Mouse (Mus musculus) lung, embryonic 14.5 days (tissue): ENCODE measurements at regions not wholly inside any gene's neighbourhood (a gene's known extent, or its start where the extent isn't known, plus 50 kb on each side); places are given as distances from the start of the nearest gene placed in this dataset.

Experiments
- ATAC-seq: fragments of 200-750 bp; cut with Nextera tagmentation; 2 replicates; pipeline ENCODE4 v1.8.0; 2017; ENCODE audit warnings: mild to moderate bottlenecking, moderate TSS enrichment, moderate library complexity; ENCODE audit not compliant: insufficient read depth
- DNase-seq: peaks from one replicate; pipeline ENCODE4 v3.0.0-alpha.2; 2015
- H3K27ac ChIP-seq: fragments of 300-500 bp; sonication (generic); 2 replicates; pipeline ENCODE4 v1.5.1; 2014; ENCODE audit warnings: low read depth, mild to moderate bottlenecking, moderate library complexity
- H3K27me3 ChIP-seq: fragments of 300-500 bp; sonication (generic); 2 replicates; pipeline ENCODE4 v1.6.1; 2014; ENCODE audit warnings: low read length, control low read depth; ENCODE audit not compliant: insufficient read depth
- H3K36me3 ChIP-seq: fragments of 300-500 bp; sonication (generic); 2 replicates; pipeline ENCODE4 v1.6.1; 2014; ENCODE audit warnings: control low read depth; ENCODE audit not compliant: insufficient read depth
- H3K4me1 ChIP-seq: fragments of 300-500 bp; sonication (generic); 2 replicates; pipeline ENCODE4 v1.6.1; 2014; ENCODE audit warnings: antibody characterized with exemption, control low read depth; ENCODE audit not compliant: insufficient read depth
- H3K4me2 ChIP-seq: fragments of 300-500 bp; sonication (generic); 2 replicates; pipeline ENCODE4 v1.6.1; 2014; ENCODE audit warnings: mild to moderate bottlenecking
- H3K4me3 ChIP-seq: fragments of 300-500 bp; sonication (generic); 2 replicates; pipeline ENCODE4 v1.5.1; 2014; ENCODE audit warnings: low read depth, low read length
- H3K9ac ChIP-seq: fragments of 300-500 bp; sonication (generic); 2 replicates; pipeline ENCODE4 v1.6.1; 2014
- H3K9me3 ChIP-seq: fragments of 300-500 bp; sonication (generic); 2 replicates; pipeline ENCODE4 v1.6.1; 2016; ENCODE audit warnings: low read depth, low read length, control low read depth
- CTCF ChIP-seq: IDR thresholded peaks from 2 replicates; pipeline ENCODE4 v1.5.1; 2016; ENCODE audit warnings: antibody characterized with exemption, low read depth
- WGBS: fragments of 180-500 bp; shearing (Covaris S2); extraction: QIAGEN DNeasy Blood & Tissue Kit; methylation state at CpG from one replicate; pipeline ENCODE4 v1.1.7; 2014; 5-methylcytosine and 5-hydroxymethylcytosine counted together

- Histone ChIP-seq H3K4me1 (no peaks in the 10 kb centered on the region), H3K36me3 (no peaks in the 10 kb centered on the region), H3K9ac (no peak overlapping the region), H3K27me3 (no peaks in the 10 kb centered on the region), H3K4me2 (no peak overlapping the region), H3K4me3 (no peak overlapping the region), H3K9me3 (no peaks in the 10 kb centered on the region), H3K27ac (no peak overlapping the region)
- TF ChIP-seq CTCF = no peak
- ATAC-seq (no peak), DNase-seq (no peak)
- 50% methylated on average over 8 of the region's 8 CpGs for WGBS
Observed at GRCm38 (mm10) chr2:75118348-75118926, 292.8 kb downstream of the Mtx2 start.

GRCm38 (mm10) chr2:75119599-75119998 is 294.0 kb downstream of the Mtx2 start:
- H3K4me3 ChIP-seq = no peak overlapping the region
- no peak overlapping the region for H3K27ac ChIP-seq
- no peaks in the 10 kb centered on the region for H3K27me3 ChIP-seq
- no peaks in the 10 kb centered on the region for H3K36me3 ChIP-seq
- no peak for DNase-seq
- H3K4me2 ChIP-seq = no peak overlapping the region
- no peak for TF ChIP-seq CTCF
- ATAC-seq = no peak
- WGBS = 90% methylated on average over 9 of the region's 9 CpGs
- H3K9me3 ChIP-seq = no peaks in the 10 kb centered on the region
- H3K9ac ChIP-seq = no peak overlapping the region
- H3K4me1 ChIP-seq = no peaks in the 10 kb centered on the region

GRCm38 (mm10) chr2:75133298-75134080 is 307.9 kb downstream of the Mtx2 start:
- no peak overlapping the region for H3K4me2 ChIP-seq

GRCm38 (mm10) chr2:75136618-75137017 is 311.0 kb downstream of the Mtx2 start:
- Histone ChIP-seq H3K9me3 (no peaks in the 10 kb centered on the region), H3K27ac (no peak overlapping the region), H3K27me3 (peaks cover 80% of the 10 kb centered on the region), H3K4me1 (no peaks in the 10 kb centered on the region), H3K4me2 (no peak overlapping the region), H3K4me3 (no peak overlapping the region), H3K9ac (no peak overlapping the region), H3K36me3 (no peaks in the 10 kb centered on the region)
- ATAC-seq (no peak), DNase-seq (no peak)
- 19% methylated on average over 8 of the region's 8 CpGs for WGBS
- no peak for TF ChIP-seq CTCF

More at GRCm38 (mm10) chr2:75133298-75134080, 307.9 kb downstream of the Mtx2 start:
- DNase-seq (no peak), ATAC-seq (no peak)
- no peak for TF ChIP-seq CTCF
- no peak overlapping the region for H3K4me3 ChIP-seq
- H3K36me3 ChIP-seq = no peaks in the 10 kb centered on the region
- no peaks in the 10 kb centered on the region for H3K9me3 ChIP-seq
- no peak overlapping the region for H3K27ac ChIP-seq
- H3K9ac ChIP-seq = no peak overlapping the region
- H3K27me3 ChIP-seq = peaks cover 53% of the 10 kb centered on the region
- H3K4me1 ChIP-seq = no peaks in the 10 kb centered on the region
- 79% methylated on average over 10 of the region's 10 CpGs for WGBS

GRCm38 (mm10) chr2:75137133-75137982 is 311.8 kb downstream of the Mtx2 start:
- no peak overlapping the region for H3K27ac ChIP-seq
- peak overlapping the region; percentile 67 for H3K4me2 ChIP-seq
- peaks cover 76% of the 10 kb centered on the region for H3K27me3 ChIP-seq
- ATAC-seq = peak; percentile 54
- no peaks in the 10 kb centered on the region for H3K36me3 ChIP-seq
- no peaks in the 10 kb centered on the region for H3K4me1 ChIP-seq
- H3K9me3 ChIP-seq = no peaks in the 10 kb centered on the region
- 1% methylated on average over 42 of the region's 42 CpGs for WGBS
- no peak overlapping the region for H3K9ac ChIP-seq
- no peak for DNase-seq
- no peak for TF ChIP-seq CTCF
- peak overlapping the region; percentile 25 for H3K4me3 ChIP-seq

- WGBS = 5% methylated on average over 29 of the region's 29 CpGs
- H3K27me3 ChIP-seq = peaks cover 75% of the 10 kb centered on the region
Observed at GRCm38 (mm10) chr2:75137983-75138745, 312.6 kb downstream of the Mtx2 start.

More at GRCm38 (mm10) chr2:75137983-75138745, 312.6 kb downstream of the Mtx2 start:
- H3K9ac ChIP-seq = no peak overlapping the region
- peak overlapping the region; percentile 25 for H3K4me3 ChIP-seq
- no peak overlapping the region for H3K27ac ChIP-seq
- H3K4me1 ChIP-seq = no peaks in the 10 kb centered on the region
- 0 out of 2 replicates have a peak, but pooled peaks have one; percentile 28 for ATAC-seq
- H3K4me2 ChIP-seq = peak overlapping the region; percentile 67
- TF ChIP-seq CTCF = peak; percentile 70
- H3K9me3 ChIP-seq = no peaks in the 10 kb centered on the region
- peak; percentile 73 for DNase-seq
- H3K36me3 ChIP-seq = no peaks in the 10 kb centered on the region
